In genomic region chr8:94135556-94135955, GRCm38 (mm10) we compare ENCODE assay signal across 40 mouse cellular contexts. TPM values are rescaled to one million over a fixed set of nuclear protein-coding genes. Genes with fewer than 3 reads are reported as not detected.
"Had no signal": no experiment of that assay in that cellular context is flagged by ENCODE, and none has a peak within 500 bp of the region (broad histone marks: within the 10 kb centered on the region; RNA-seq: fewer than 3 reads in every experiment).

No protein-coding gene starts in this region.

- H3K9ac ChIP-seq: heart, embryonic 12.5 days; heart, embryonic 13.5 days; heart, embryonic 15.5 days; hindbrain, embryonic 12.5 days; hindbrain, embryonic 13.5 days; hindbrain, embryonic 14.5 days; hindbrain, embryonic 15.5 days; intestine, embryonic 15.5 days; kidney, embryonic 15.5 days had no signal

- H3K4me2 ChIP-seq: heart, embryonic 12.5 days; heart, embryonic 13.5 days; heart, embryonic 15.5 days; hindbrain, embryonic 12.5 days; hindbrain, embryonic 13.5 days; hindbrain, embryonic 14.5 days; hindbrain, embryonic 15.5 days; intestine, embryonic 15.5 days; kidney, embryonic 15.5 days had no signal

- ATAC-seq: hindbrain, embryonic 16.5 days; hindbrain, postnatal 0 days; inflammation-experienced regulatory T-cells, adult 6 months; intestine, embryonic 15.5 days; intestine, embryonic 16.5 days; intestine, postnatal 0 days had no signal

- H3K36me3 ChIP-seq: heart, embryonic 12.5 days; heart, embryonic 13.5 days; heart, embryonic 15.5 days; hindbrain, embryonic 10.5 days; hindbrain, embryonic 12.5 days; hindbrain, embryonic 13.5 days; hindbrain, embryonic 15.5 days; intestine, embryonic 15.5 days; kidney, embryonic 15.5 days had no signal

- H3K4me1 ChIP-seq: heart, embryonic 12.5 days; heart, embryonic 13.5 days; heart, embryonic 15.5 days; hindbrain, embryonic 10.5 days; hindbrain, embryonic 12.5 days; hindbrain, embryonic 13.5 days; hindbrain, embryonic 15.5 days; kidney, embryonic 15.5 days had no signal

- H3K9me3 ChIP-seq: heart, embryonic 12.5 days; heart, embryonic 13.5 days; heart, embryonic 15.5 days; hindbrain, embryonic 10.5 days; hindbrain, embryonic 12.5 days; hindbrain, embryonic 13.5 days; hindbrain, embryonic 15.5 days; intestine, embryonic 15.5 days; kidney, embryonic 15.5 days had no signal

- H3K4me3 ChIP-seq: heart, embryonic 12.5 days; heart, embryonic 13.5 days; heart, embryonic 15.5 days; hindbrain, embryonic 10.5 days; hindbrain, embryonic 12.5 days; hindbrain, embryonic 13.5 days; hindbrain, embryonic 15.5 days; intestine, embryonic 15.5 days; kidney, embryonic 15.5 days; layer of hippocampus, adult 2 months; left cerebral cortex, adult 2 months had no signal

- DNase-seq: heart, postnatal 10 days; heart, postnatal 14 days; heart, postnatal 36 days; heart, postnatal 4 days; kidney, adult 11 months; kidney, adult 18-20 months; kidney, adult 2 months; kidney, adult 8-10 months; kidney, adult 9 months; kidney, postnatal 10 days; kidney, postnatal 14 days; kidney, postnatal 25 days; kidney, postnatal 36 days; kidney, postnatal 4 days; layer of hippocampus, adult 9-11 months; layer of hippocampus, postnatal 36 days had no signal

- H3K27ac ChIP-seq: heart, embryonic 13.5 days; heart, embryonic 15.5 days; hindbrain, embryonic 10.5 days; hindbrain, embryonic 12.5 days; hindbrain, embryonic 13.5 days; hindbrain, embryonic 14.5 days; hindbrain, embryonic 15.5 days; hindbrain, postnatal 0 days; intestine, embryonic 15.5 days; kidney, embryonic 15.5 days; kidney, postnatal 0 days; layer of hippocampus, adult 2 months; left cerebral cortex, adult 2 months had no signal

- H3K27me3 ChIP-seq: heart, embryonic 13.5 days; heart, embryonic 15.5 days; hindbrain, embryonic 13.5 days; hindbrain, embryonic 15.5 days; intestine, embryonic 15.5 days; kidney, embryonic 15.5 days had no signal

RNA-seq across cellular contexts. Expression of gene Mt4, which starts 1.4 kb away (rescaled TPM):
- polyA plus RNA-seq: heart, embryonic 12.5 days; heart, embryonic 13.5 days; heart, embryonic 14.5 days; heart, embryonic 15.5 days; heart, embryonic 16.5 days; heart, postnatal 0 days; hindbrain, embryonic 10.5 days; hindbrain, embryonic 11.5 days; hindbrain, embryonic 12.5 days; hindbrain, embryonic 13.5 days; hindbrain, embryonic 14.5 days; hindbrain, embryonic 15.5 days; hindbrain, embryonic 16.5 days; hindbrain, postnatal 0 days; inflammation-experienced regulatory T-cells, adult 6 months; kidney, adult 2 months; kidney, embryonic 14.5 days; kidney, embryonic 15.5 days; kidney, embryonic 16.5 days; kidney, postnatal 0 days had no signal
